Mouse (Mus musculus) heart, adult 18-20 months (tissue): ENCODE measurements around the gene Upk3bl. TPM values are rescaled to one million over a fixed set of nuclear protein-coding genes. Genes with fewer than 3 reads are reported as not detected.
"Not testable (repeated sequence)": the region's sequence is repeated elsewhere in the genome, so short reads cannot be mapped to it uniquely, and the experiment has no call there.

Experiments used
- DNase-seq, 2 experiments: peaks; one replicate each; pipeline ENCODE4 v3.0.0; 2021 to 2022; ENCODE audit warnings: mixed read lengths in 1 of 2
- microRNA-seq, 2 experiments: library from miRNA; unstranded; fragments of <30 nt; microRNA quantifications; one replicate each; pipeline ENCODE4 v1.2.0; 2022
- total RNA-seq, 2 experiments: library from RNA; stranded (reverse); gene quantifications; 2 replicates each; pipeline ENCODE4 v1.2.3; 2021

The Upk3bl gene
- total RNA-seq, 2 experiments from 2014 or later: not detected

- no peak for DNase-seq
Measured at GRCm38 (mm10) chr5:136084891-136085651, 30.8 kb downstream of the Upk3bl start.

DNA sequence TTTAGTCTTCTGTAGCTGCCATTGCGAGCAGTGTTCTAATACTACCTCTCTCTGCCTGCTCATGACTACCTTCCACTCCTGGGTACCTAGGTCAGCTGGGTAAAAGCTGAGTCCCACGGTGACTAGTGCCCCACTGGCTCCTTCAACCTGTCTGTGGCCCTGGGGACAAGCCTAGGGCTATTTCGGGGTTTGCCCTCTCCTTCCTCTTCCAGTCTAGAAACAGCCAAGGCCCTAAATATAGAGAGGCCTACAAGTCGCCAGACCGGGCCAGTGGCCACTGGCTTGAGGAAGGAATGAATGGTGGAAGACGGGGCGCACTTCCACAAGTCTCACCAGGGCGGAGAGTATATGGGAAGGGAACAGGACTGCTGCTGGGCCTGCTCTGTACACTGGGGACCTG lies 32.0 kb downstream of the Upk3bl start:
- no peak for DNase-seq

GRCm38 (mm10) chr5:136088821-136089575 lies 34.7 kb downstream of the Upk3bl start:
- no peak for DNase-seq

- DNase-seq: no peak
Measured at GRCm38 (mm10) chr5:136091927-136092326, 37.6 kb downstream of the Upk3bl start.

GRCm38 (mm10) chr5:136094249-136095010 lies 40.1 kb downstream of the Upk3bl start:
- no peak for DNase-seq

DNA sequence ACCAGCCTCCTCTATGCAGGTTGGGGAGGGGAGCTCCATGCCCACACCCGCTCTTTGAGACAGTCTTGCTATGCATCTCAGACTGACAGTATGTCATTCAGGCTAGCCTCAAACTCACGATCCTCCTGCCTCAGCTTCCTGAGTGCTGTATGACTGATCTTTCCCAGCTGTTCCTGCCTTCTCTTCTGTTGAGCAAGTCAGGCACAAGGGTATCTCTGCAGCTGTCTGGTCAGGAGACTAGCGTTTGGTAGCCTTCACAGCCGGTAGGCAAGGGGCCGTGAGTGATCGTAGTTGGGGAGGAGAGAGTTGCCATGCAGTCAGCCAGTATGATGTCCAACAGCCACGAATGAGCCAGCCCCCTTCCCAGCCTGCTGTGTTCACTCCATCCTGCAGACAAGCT lies 40.8 kb downstream of the Upk3bl start:
- no peak for DNase-seq

GRCm38 (mm10) chr5:136098536-136098935 lies 44.2 kb downstream of the Upk3bl start:
- no peak for DNase-seq

DNA sequence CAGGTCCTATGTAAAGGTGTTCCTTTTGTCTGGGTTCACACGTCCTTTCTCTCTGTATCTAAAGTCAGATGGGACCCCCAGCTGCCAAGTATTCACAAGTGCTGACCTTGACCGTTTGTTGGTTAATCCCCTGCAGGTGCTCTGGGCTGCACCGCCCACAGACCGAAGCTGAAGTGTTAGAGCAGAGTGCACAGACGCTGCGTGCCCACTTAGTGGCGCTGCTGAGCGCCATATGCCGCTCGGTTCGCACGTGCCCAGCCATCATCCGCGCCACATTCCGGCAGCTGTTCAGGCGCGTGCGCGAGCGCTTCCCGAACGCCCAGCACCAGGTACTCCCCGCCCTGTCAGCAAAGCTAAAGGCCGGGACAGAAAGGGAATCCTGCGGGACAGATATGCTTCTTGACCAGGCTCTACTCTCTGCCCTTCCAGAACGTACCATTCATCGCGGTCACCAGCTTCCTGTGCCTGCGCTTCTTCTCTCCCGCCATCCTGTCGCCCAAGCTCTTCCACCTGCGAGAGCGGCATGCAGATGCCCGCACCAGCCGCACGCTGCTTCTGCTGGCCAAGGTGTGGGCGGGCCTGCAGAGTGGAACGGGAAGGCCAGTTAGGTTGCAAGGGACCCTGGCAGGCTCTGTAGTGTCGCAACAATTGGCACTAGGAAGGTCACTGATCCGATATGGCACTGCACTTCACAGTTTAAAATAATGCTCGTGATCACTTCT lies 48.0 kb downstream of the Upk3bl start:
- peak; percentile 45 to 48 for DNase-seq

- DNase-seq: no peak
Measured at GRCm38 (mm10) chr5:136104511-136104910, 50.2 kb downstream of the Upk3bl start.

GRCm38 (mm10) chr5:136108486-136108885 lies 54.2 kb downstream of the Upk3bl start:
- DNase-seq: no peak

DNA sequence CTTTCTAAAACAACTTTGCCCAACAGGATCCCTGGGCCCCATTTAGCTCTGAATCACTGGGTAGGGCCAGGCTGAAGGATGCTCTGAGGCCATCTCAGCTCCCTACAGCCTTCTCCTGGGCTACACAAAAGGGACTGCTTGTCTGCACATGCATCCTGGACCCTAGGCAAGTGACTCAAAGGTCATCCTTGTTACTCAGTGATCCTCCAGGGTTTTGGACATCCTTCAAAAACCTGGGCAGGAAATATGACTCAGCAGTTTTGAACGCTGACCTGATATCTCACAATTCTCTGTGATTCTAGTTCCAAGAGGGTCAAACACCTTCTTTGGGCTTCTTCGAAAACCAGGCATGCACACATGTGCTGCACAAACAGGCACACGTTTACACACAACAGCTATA lies 54.8 kb downstream of the Upk3bl start:
- DNase-seq: no peak

GRCm38 (mm10) chr5:136113546-136113945 lies 59.3 kb downstream of the Upk3bl start:
- DNase-seq: not testable (repeated sequence)

Small RNA genes lying within 50 kb of the gene (microRNA-seq; reads per million reads assigned to microRNA genes)
- gene Mir7035: 0.38 to 3.0 reads per million in 2 experiments

Other genes with a start within 250 kb of the Upk3bl start
- gene Srrm3, start 247.6 kb upstream of the Upk3bl start, total RNA-seq: not detected
- gene Hspb1, start 166.6 kb upstream of the Upk3bl start, total RNA-seq: 100 to 1,000 TPM; 501 to 698 TPM
- 100 to 1,000 TPM; 285 to 287 TPM for gene Ywhag, start 119.9 kb upstream of the Upk3bl start, total RNA-seq
- under 1 TPM; 0.21 to 0.40 TPM for gene Ssc4d, start 80.0 kb upstream of the Upk3bl start, total RNA-seq
- gene Zp3, start 74.4 kb upstream of the Upk3bl start, total RNA-seq: not detected
- gene Dtx2, start 59.7 kb upstream of the Upk3bl start, total RNA-seq: 1 to 10 TPM; 6.5 to 8.1 TPM
- gene Upk3b, start 16.0 kb upstream of the Upk3bl start, total RNA-seq: 10 to 100 TPM; 11.1 to 23.7 TPM
- gene Rasa4, start 29.4 kb downstream of the Upk3bl start, total RNA-seq: 1 to 10 TPM; 4.8 to 5.4 TPM
- 10 to 100 TPM; 63.7 to 78.8 TPM for gene Polr2j, start 62.1 kb downstream of the Upk3bl start, total RNA-seq
- gene Lrwd1, start 81.6 kb downstream of the Upk3bl start, total RNA-seq: 1 to 10 TPM; 5.5 to 5.7 TPM
- 1 to 10 TPM; 4.7 to 4.9 TPM for gene Alkbh4, start 81.7 kb downstream of the Upk3bl start, total RNA-seq
- 1 to 10 TPM; 1.2 to 2.4 TPM for gene Orai2, start 116.2 kb downstream of the Upk3bl start, total RNA-seq
- 10 to 100 TPM; 13.8 to 24.2 TPM for gene Prkrip1, start 144.5 kb downstream of the Upk3bl start, total RNA-seq
- 1 to 10 TPM; 1.0 to 2.0 TPM for gene Sh2b2, start 192.1 kb downstream of the Upk3bl start, total RNA-seq